Mouse (Mus musculus) neural tube, embryonic 15.5 days (tissue): ENCODE results near the gene Wwc1. TPM values are rescaled to one million over a fixed set of nuclear protein-coding genes. Genes with fewer than 3 reads are reported as not detected.
"Not testable (repeated sequence)": the region's sequence is repeated elsewhere in the genome, so short reads cannot be mapped to it uniquely, and the experiment has no call there.

Experiments used
- ATAC-seq: fragments of 200-750 bp; cut with Nextera tagmentation; 2 replicates; pipeline ENCODE4 v1.8.0; 2017; ENCODE audit warnings: mild to moderate bottlenecking, moderate TSS enrichment, moderate library complexity; ENCODE audit not compliant: low FRiP score
- H3K27ac ChIP-seq: fragments of 300-500 bp; sonication (generic); replicated peaks from 2 replicates; pipeline ENCODE4 v1.5.1; 2015; ENCODE audit warnings: mild to moderate bottlenecking, inconsistent platforms
- H3K27me3 ChIP-seq: fragments of 300-500 bp; sonication (generic); replicated peaks from 2 replicates; pipeline ENCODE4 v1.6.1; 2015; ENCODE audit warnings: inconsistent platforms
- H3K36me3 ChIP-seq: fragments of 300-500 bp; sonication (generic); 2 replicates; pipeline ENCODE4 v1.6.1; 2015; ENCODE audit warnings: inconsistent platforms
- H3K4me1 ChIP-seq: fragments of 300-500 bp; sonication (generic); 2 replicates; pipeline ENCODE4 v1.6.1; 2015; ENCODE audit warnings: inconsistent platforms
- H3K4me2 ChIP-seq: fragments of 300-500 bp; sonication (generic); 2 replicates; pipeline ENCODE4 v1.6.1; 2015; ENCODE audit warnings: inconsistent platforms, mild to moderate bottlenecking, moderate library complexity
- H3K4me3 ChIP-seq: fragments of 300-500 bp; sonication (generic); replicated peaks from 2 replicates; pipeline ENCODE4 v1.5.1; 2015; ENCODE audit warnings: mild to moderate bottlenecking, inconsistent platforms
- H3K9ac ChIP-seq: fragments of 300-500 bp; sonication (generic); replicated peaks from 2 replicates; pipeline ENCODE4 v1.6.1; 2015; ENCODE audit warnings: mild to moderate bottlenecking, inconsistent platforms
- H3K9me3 ChIP-seq: fragments of 300-500 bp; sonication (generic); replicated peaks from 2 replicates; pipeline ENCODE4 v1.6.1; 2016; ENCODE audit warnings: inconsistent platforms
- WGBS: fragments of 180-500 bp; shearing (Covaris S2); methylation state at CpG from one replicate; pipeline ENCODE4 v1.1.7; 2015; ENCODE audit warnings: mixed read lengths; 5-methylcytosine and 5-hydroxymethylcytosine counted together
- polyA plus RNA-seq: library from polyadenylated mRNA; unstranded; fragments of >200 nt; fragmentation: Nextera tagmentation; extraction: Ambion mirVana; gene quantifications from 2 replicates; pipeline ENCODE4 v1.2.1, GENCODE M21; 2015

Gene Wwc1
- polyA plus RNA-seq, 1 experiment from 2014 or later = 7.0 TPM

- Histone ChIP-seq H3K4me3 (no peak overlapping the region), H3K4me1 (0 out of 2 replicates have a peak, but pooled peaks cover 6% of the 10 kb centered on the region), H3K9me3 (no peaks in the 10 kb centered on the region), H3K27me3 (no peaks in the 10 kb centered on the region), H3K27ac (no peak overlapping the region), H3K9ac (no peak overlapping the region), H3K36me3 (peaks cover 3% of the 10 kb centered on the region), H3K4me2 (no peak overlapping the region)
- no peak for ATAC-seq
- WGBS = 73% methylated on average over 21 of the region's 21 CpGs
Observed at GRCm38 (mm10) chr11:35841738-35842325, 138.5 kb downstream of the Wwc1 start.

DNA sequence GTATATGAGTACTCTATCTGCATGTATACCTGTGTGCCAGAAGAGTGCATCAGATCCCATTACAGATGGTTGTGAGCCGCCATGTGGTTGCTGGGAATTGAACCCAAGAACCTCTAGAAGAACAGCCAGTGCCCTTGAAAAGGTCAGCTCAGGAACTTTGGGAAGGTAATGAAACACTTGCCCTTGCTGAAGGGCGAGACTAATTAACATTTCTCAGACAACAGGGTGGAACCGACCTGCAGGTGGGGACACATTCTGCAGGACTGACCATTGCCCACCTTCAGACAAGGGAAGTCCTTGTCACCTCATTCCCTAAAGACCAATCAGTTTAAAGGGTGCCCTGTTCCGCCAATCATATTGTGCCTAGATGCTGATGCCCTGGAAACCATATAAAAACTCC lies 139.5 kb downstream of the Wwc1 start:
- not testable (repeated sequence) for H3K27me3 ChIP-seq, ATAC-seq, H3K4me2 ChIP-seq, H3K4me1 ChIP-seq, H3K36me3 ChIP-seq, H3K9me3 ChIP-seq, H3K27ac ChIP-seq, H3K9ac ChIP-seq, H3K4me3 ChIP-seq
- WGBS = 92% methylated on average over 4 of the region's 4 CpGs

- Histone ChIP-seq H3K9me3 (no peaks in the 10 kb centered on the region), H3K4me2 (no peak overlapping the region), H3K4me1 (0 out of 2 replicates have a peak, but pooled peaks cover 6% of the 10 kb centered on the region), H3K36me3 (peaks cover 3% of the 10 kb centered on the region), H3K27ac (no peak overlapping the region), H3K27me3 (no peaks in the 10 kb centered on the region), H3K4me3 (no peak overlapping the region), H3K9ac (no peak overlapping the region)
- ATAC-seq = no peak
- WGBS = 78% methylated on average over 7 of the region's 7 CpGs
Observed at GRCm38 (mm10) chr11:35840282-35840681, 140.0 kb downstream of the Wwc1 start.

DNA sequence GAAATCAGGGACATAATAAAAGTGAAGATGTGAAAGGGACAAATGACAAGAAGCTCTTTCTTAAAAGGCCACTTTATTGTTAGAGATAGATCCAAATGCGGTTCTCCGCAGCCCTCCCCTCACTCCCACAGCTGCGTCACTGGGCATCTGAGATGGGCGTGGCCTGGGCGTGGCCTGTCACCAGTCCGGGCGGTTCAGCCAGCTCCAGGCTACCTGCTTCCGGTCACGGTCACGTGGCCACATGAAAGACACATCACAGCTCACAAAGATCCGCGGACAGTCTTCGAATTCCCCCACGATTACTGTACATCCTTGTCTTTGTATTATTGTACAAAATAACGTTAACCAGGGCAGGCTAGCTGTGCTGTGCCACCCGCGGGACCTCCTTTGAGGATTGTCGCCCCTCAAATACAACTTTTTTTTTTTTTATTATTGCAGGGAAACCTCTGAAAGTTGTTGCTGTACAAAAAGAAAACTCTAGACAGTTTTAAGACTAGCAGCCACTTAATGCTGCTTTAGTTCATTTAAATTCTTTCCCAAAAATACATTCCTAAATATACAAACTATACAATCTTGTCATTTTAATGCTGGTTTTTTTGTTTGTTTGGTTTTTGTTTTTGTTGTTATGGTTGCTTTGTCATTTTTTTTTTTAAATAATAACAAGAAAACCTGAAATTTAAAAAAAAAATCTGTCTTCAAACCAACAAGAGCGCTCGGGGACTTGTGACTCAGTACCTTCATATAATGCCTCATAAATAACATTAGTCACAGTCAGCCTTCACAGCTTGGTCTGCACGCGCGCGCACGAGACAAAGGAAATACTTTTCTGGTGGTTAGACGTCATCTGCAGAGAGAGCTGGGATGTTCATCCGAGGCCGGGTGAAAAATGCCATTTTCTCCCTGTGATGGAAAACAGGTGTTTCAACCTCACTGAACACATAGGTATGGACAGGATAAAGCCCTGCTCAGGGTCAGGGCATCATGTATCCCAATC lies 141.7 kb downstream of the Wwc1 start:
- Histone ChIP-seq H3K36me3 (peaks cover 3% of the 10 kb centered on the region), H3K4me1 (peaks cover 9% of the 10 kb centered on the region), H3K9me3 (no peaks in the 10 kb centered on the region), H3K27ac (0 out of 2 replicates have a peak overlapping the region, but pooled peaks have one; percentile 49), H3K27me3 (no peaks in the 10 kb centered on the region), H3K9ac (peak overlapping the region; percentile 44; the same call in 1 of the 2 replicates), H3K4me2 (peak overlapping the region; percentile 62), H3K4me3 (peak overlapping the region; percentile 38)
- ATAC-seq = peak; percentile 82
- WGBS = 10% methylated on average over 28 of the region's 28 CpGs

- H3K27me3 ChIP-seq = no peaks in the 10 kb centered on the region
- no peaks in the 10 kb centered on the region for H3K9me3 ChIP-seq
- H3K27ac ChIP-seq = 0 out of 2 replicates have a peak overlapping the region, but pooled peaks have one; percentile 30
- peak overlapping the region; percentile 62 for H3K4me2 ChIP-seq
- no peak overlapping the region; the same call in 1 of the 2 replicates for H3K9ac ChIP-seq
- H3K4me3 ChIP-seq = no peak overlapping the region
- 75% methylated on average over 5 of the region's 5 CpGs for WGBS
- ATAC-seq = no peak
- peaks cover 21% of the 10 kb centered on the region for H3K4me1 ChIP-seq
- peaks cover 4% of the 10 kb centered on the region for H3K36me3 ChIP-seq
Observed at GRCm38 (mm10) chr11:35837156-35838126, 142.9 kb downstream of the Wwc1 start.

DNA sequence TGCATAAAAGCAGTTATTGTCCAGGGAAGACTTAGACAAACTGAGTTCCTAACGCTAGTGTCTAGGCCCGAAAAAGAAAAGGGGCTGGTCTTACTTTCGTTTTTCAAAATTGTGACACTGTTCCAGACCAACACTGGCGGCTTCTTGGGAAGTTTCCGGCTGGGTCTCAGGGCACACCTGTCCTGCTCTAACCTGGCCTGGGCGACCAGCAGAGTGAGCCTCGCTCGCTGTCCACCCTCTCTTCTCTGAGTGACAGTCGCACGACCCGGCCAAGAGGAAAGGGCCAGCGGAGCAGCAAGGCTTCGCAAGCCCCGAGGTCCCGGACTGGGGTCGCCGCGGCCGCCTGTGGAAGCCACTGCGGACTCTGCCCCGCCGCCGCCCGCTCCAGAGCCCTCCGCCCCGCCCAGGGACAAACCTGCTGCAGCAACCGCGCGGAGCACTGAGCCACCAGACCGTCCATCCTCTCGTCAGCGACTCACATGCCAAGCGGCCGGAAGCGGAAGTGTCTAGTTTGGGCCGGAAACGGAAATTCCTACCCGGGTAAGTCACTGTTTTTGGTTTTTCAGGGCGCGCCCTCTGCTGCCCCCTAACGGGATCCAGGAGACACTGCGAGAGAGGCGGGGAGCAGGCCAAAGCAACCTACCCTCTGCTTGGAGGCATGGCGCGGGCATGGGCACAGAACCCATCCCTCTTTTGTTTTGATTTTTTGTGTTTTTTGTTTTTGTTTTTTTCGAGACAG lies 146.1 kb downstream of the Wwc1 start, which contains the start of gene Rars:
Gene Rars (minus strand): TSS at position 485 of the 739 bp plus-strand sequence.
- peak within 1 kb of the TSS; percentile 92 for H3K9ac ChIP-seq
- peak; percentile 80 for ATAC-seq
- WGBS = 2% methylated on average over 46 of the region's 46 CpGs
- H3K9me3 ChIP-seq = no peaks in the 10 kb centered on the region
- peaks cover 26% of the 10 kb centered on the region for H3K36me3 ChIP-seq
- peak within 1 kb of the TSS; percentile 72 for H3K4me2 ChIP-seq
- H3K27ac ChIP-seq = peak within 1 kb of the TSS; percentile 63
- peak within 1 kb of the TSS; percentile 97 for H3K4me3 ChIP-seq
- H3K4me1 ChIP-seq = peaks cover 25% of the 10 kb centered on the region
- H3K27me3 ChIP-seq = no peaks in the 10 kb centered on the region

GRCm38 (mm10) chr11:35833270-35833669 lies 147.1 kb downstream of the Wwc1 start:
- 90% methylated on average over 6 of the region's 6 CpGs for whole genome bisulfite sequencing
- Histone ChIP-seq H3K27ac (no peak overlapping the region), H3K27me3 (no peaks in the 10 kb centered on the region), H3K9ac (peak overlapping the region; percentile 92), H3K9me3 (no peaks in the 10 kb centered on the region), H3K4me2 (peak overlapping the region; percentile 72), H3K36me3 (peaks cover 35% of the 10 kb centered on the region), H3K4me1 (peaks cover 23% of the 10 kb centered on the region), H3K4me3 (peak overlapping the region; percentile 97)
- no peak for ATAC-seq

- Histone ChIP-seq H3K27me3 (no peaks in the 10 kb centered on the region), H3K4me1 (peaks cover 18% of the 10 kb centered on the region), H3K4me3 (no peak overlapping the region), H3K9ac (no peak overlapping the region), H3K36me3 (peaks cover 46% of the 10 kb centered on the region), H3K4me2 (0 out of 2 replicates have a peak overlapping the region, but pooled peaks have one; percentile 9), H3K27ac (no peak overlapping the region), H3K9me3 (no peaks in the 10 kb centered on the region)
- ATAC-seq = no peak
- 73% methylated on average over 4 of the region's 4 CpGs for WGBS
Observed at GRCm38 (mm10) chr11:35832139-35832538, 148.2 kb downstream of the Wwc1 start.

- H3K27me3 ChIP-seq = no peaks in the 10 kb centered on the region
- H3K27ac ChIP-seq = no peak overlapping the region
- no peak overlapping the region for H3K4me2 ChIP-seq
- H3K4me1 ChIP-seq = peaks cover 6% of the 10 kb centered on the region
- H3K9me3 ChIP-seq = no peaks in the 10 kb centered on the region
- no peak for ATAC-seq
- no peak overlapping the region for H3K4me3 ChIP-seq
- 96% methylated on average over 6 of the region's 6 CpGs for WGBS
- H3K36me3 ChIP-seq = peaks cover 81% of the 10 kb centered on the region
- H3K9ac ChIP-seq = no peak overlapping the region
Observed at GRCm38 (mm10) chr11:35827714-35828113, 152.6 kb downstream of the Wwc1 start.

GRCm38 (mm10) chr11:35816316-35816715 lies 164.0 kb downstream of the Wwc1 start:
- ATAC-seq = no peak
- H3K36me3 ChIP-seq = peaks cover 90% of the 10 kb centered on the region
- H3K27ac ChIP-seq = no peak overlapping the region
- no peak overlapping the region for H3K4me3 ChIP-seq
- no peaks in the 10 kb centered on the region for H3K4me1 ChIP-seq
- 95% methylated on average over 12 of the region's 12 CpGs for WGBS
- H3K27me3 ChIP-seq = no peaks in the 10 kb centered on the region
- no peak overlapping the region for H3K9ac ChIP-seq
- no peak overlapping the region for H3K4me2 ChIP-seq
- H3K9me3 ChIP-seq = no peaks in the 10 kb centered on the region
